Mouse (Mus musculus): Measurements from ENCODE around the gene Gm14569. TPM values are rescaled to one million over a fixed set of nuclear protein-coding genes. Genes with fewer than 3 reads are reported as not detected.

Gm14569 gene
- total RNA-seq (2023): not detected

GRCm38 (mm10) chrX:36491730-36492129 is at the start of gene Gm14569:
Gene Gm14569, minus strand, starts transcription at chrX:36491830.

GRCm38 (mm10) chrX:36400980-36401379 is 90.7 kb downstream of the Gm14569 start, which contains the start of gene Gm6268:
Gene Gm6268, plus strand, starts transcription at chrX:36401280.

Other genes starting within 250 kb of the Gm14569 start
- gene Lonrf3, start 163.5 kb downstream of the Gm14569 start, total RNA-seq (2023): under 1 TPM; 0.44 to 0.71 TPM
- not detected for gene Gm6268, start 90.5 kb downstream of the Gm14569 start, total RNA-seq (2023)
- gene Pgrmc1, start 106.4 kb upstream of the Gm14569 start, total RNA-seq (2023): 10 to 100 TPM; 38.9 to 41.7 TPM
- gene Akap17b, start 153.6 kb upstream of the Gm14569 start, total RNA-seq (2023): 1 to 10 TPM; 3.2 to 3.4 TPM

Data from T-cell, adult 66 days (primary cell).